Mouse (Mus musculus): ENCODE results near the gene Kif26b.
A peak's percentile ranks its signal among the peaks of the same experiment; 100 is the strongest.

Kif26b gene

GRCm38 (mm10) chr1:178770626-178771362, 241.9 kb downstream of the Kif26b start:
- DNase-seq (ENCODE audit: low spot score in 2 of 2) = no peak

DNA sequence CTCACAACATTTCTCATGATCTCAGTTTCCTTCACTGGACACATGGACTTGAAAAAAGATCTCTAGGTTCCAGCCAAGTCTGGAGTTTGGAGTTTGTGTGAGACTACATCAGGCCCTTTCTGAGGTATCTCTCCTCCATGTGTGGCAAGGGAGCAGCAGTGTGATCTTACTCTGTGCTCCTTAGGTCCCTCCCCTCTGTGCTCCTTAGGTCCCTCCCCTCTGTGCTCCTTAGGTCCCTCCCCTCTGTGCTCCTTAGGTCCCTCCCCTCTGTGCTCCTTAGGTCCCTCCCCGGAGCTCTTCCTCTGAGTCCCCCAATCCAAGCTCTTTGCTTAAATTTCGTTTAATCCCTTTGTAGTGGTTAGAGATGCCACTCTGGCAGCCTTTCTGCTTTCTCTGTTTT, 250.8 kb downstream of the Kif26b start:
- DNase-seq (ENCODE audit: low spot score in 2 of 2) = no peak

- no peak for DNase-seq (ENCODE audit: low spot score in 2 of 2)
Observed at GRCm38 (mm10) chr1:178784043-178784442, 255.1 kb downstream of the Kif26b start.

- DNase-seq (ENCODE audit: low spot score in 2 of 2) = no peak
Observed at GRCm38 (mm10) chr1:178791266-178791665, 262.3 kb downstream of the Kif26b start.

- no peak for DNase-seq (ENCODE audit: low spot score in 2 of 2)
Observed at GRCm38 (mm10) chr1:178792726-178793125, 263.8 kb downstream of the Kif26b start.

DNA sequence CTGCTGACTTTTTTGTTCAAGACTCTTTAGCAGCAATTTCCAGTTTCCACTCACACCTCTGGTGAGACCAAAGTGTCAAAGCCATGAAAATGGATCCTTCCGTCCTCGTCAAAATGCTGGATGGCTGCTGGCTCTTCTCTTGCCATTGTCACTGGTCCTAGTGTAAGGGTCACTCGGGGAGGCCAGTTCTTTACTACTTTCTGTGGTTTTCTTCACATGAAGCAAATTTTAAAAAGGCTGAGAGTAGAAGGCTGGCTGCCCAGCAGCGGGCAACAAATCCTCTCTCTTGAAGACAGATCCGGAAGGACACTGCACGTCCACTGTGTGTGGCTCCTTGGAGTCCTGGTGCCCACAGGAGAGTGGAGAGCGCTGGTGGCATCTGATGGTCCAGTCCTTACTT, 265.9 kb downstream of the Kif26b start:
- DNase-seq (ENCODE audit: low spot score in 2 of 2) = no peak

GRCm38 (mm10) chr1:178797388-178797787, 268.5 kb downstream of the Kif26b start:
- DNase-seq (ENCODE audit: low spot score in 2 of 2) = no peak

DNA sequence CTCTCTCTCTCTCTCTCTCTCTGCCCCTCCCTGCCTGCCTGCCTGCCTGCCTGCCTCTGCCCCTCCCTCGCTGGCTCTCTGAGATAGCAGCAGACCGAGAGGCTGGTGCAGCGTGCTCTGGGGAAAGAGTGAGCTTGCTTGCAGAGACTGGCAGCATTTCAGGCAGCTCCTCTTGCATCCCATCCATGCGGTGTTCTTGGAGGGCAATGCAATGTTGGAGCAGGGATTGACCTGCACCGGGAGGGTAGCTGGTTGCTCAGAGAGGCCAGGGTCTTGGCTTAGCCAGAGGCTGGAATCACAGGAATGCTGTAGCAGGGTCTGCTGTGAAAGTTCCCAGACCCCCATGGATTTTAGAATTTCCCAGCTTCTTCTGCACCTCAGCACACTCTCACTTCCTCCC, 269.4 kb downstream of the Kif26b start:
- DNase-seq (ENCODE audit: low spot score in 2 of 2) = peak; percentile 29 to 48

GRCm38 (mm10) chr1:178798886-178799285, 270.0 kb downstream of the Kif26b start:
- no peak for DNase-seq (ENCODE audit: low spot score in 2 of 2)

- DNase-seq (ENCODE audit: low spot score in 2 of 2) = no peak
Observed at GRCm38 (mm10) chr1:178799836-178800552, 271.1 kb downstream of the Kif26b start.

- DNase-seq (ENCODE audit: low spot score in 2 of 2) = no peak
Observed at GRCm38 (mm10) chr1:178803155-178803554, 274.2 kb downstream of the Kif26b start.

GRCm38 (mm10) chr1:178817476-178817875, 288.6 kb downstream of the Kif26b start:
- DNase-seq (ENCODE audit: low spot score in 2 of 2) = no peak

DNA sequence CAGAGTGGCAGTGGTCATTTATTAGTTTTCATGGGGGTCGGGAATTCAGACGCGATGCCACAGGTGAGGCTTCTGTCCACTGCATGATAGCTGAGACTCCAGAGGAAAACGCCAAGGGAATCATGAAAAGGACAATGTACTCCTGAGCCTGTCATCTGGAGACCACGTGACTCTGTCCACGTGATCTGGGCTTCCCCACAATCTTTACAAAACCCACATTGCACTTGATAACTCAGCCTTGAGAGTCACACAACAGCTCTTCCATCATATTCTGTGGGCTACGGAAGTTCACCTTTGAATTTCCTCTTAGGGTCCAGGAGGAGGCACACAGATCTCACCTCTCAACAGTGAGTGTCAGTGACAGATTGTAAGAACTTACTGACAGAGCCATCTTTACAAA, 290.1 kb downstream of the Kif26b start:
- DNase-seq (ENCODE audit: low spot score in 2 of 2) = no peak

- no peak for DNase-seq (ENCODE audit: low spot score in 2 of 2)
Observed at GRCm38 (mm10) chr1:178820079-178820478, 291.2 kb downstream of the Kif26b start.

- DNase-seq (ENCODE audit: low spot score in 2 of 2) = no peak
Observed at GRCm38 (mm10) chr1:178820556-178821435, 291.9 kb downstream of the Kif26b start.

DNA sequence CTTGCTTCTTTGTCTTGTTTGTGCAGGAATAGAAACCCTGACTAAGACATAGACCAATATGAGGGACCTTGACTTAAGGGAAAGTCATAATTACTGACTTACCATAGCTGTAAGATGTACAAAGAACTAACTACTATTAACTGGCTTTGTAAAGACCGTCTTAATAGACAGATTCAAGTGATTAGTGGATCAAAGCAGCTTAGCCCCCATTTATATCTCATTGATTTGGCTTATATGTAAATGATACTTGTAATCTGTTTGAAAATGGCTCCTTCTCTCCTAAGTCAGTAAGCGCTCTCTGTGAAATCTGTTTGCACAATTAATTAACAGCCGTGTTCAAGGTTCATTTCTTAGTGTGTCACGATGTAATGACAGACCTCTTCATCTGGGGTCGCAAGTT, 295.9 kb downstream of the Kif26b start:
- no peak for DNase-seq (ENCODE audit: low spot score in 2 of 2)

DNA sequence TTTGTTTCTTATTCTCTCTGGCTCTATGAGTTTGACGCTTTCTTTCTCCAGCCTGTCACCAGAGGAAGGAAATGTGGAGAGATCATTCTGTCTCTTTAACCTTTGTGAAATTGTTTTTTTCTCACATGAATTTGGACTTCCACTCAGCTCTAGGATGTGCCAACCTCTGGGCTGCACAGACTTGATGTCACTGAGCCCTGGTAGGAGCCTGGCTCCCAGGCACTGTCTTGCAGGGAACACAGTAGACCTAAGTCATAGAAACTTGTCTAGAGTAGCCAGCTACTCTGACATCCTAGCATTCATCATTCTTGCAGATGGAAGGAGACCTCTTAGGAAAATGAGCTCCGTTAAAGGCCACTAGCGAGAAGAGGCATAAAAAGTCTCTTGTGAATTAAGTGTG, 298.3 kb downstream of the Kif26b start:
- no peak for DNase-seq (ENCODE audit: low spot score in 2 of 2)

GRCm38 (mm10) chr1:178829456-178829855, 300.5 kb downstream of the Kif26b start:
- no peak for DNase-seq (ENCODE audit: low spot score in 2 of 2)

GRCm38 (mm10) chr1:178832571-178832970, 303.6 kb downstream of the Kif26b start:
- DNase-seq (ENCODE audit: low spot score in 2 of 2) = no peak

DNA sequence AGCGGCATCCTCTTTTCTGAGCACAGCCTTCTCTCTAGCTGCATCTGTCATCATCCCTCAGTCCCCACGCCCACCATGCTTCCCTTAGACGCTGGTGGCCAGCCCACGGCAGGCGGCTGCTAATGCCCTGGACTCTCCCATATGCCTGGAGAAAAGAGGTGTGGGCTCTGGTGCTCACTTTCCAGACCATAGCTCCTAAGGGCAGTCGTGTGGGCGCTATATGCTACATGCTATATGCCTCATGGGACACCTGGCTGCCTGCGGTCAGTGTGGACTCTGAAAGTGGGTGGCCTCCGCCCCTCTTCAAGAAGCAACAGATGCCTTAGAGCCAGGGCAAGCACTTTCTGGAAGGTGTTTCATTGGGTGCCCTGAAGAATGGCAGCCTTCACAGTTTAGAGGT, 306.9 kb downstream of the Kif26b start:
- DNase-seq (ENCODE audit: low spot score in 2 of 2) = peak in 1 of 2 experiments; percentile 12

DNA sequence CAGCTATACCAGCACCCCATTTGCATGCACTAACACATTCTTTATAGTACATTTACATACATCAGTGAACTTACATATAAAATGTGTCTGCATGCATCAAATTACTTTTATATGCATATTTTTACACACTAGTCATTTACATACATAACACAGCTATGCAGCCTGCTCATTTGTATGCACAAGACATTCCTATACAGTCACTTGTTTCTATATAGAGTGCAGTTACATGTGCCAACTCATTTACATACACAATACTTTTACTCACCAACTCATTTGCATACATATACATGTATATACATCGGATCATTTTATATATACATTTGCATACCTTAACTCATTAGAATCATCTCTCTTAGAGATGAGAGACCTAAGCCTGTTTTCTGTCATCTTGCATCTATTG, 308.1 kb downstream of the Kif26b start:
- no peak for DNase-seq (ENCODE audit: low spot score in 2 of 2)

- DNase-seq (ENCODE audit: low spot score in 2 of 2) = no peak
Observed at GRCm38 (mm10) chr1:178838696-178839320, 309.9 kb downstream of the Kif26b start.
